Mouse (Mus musculus) MEL-GATA-1-ER (cell line): ENCODE results near the gene 2410131K14Rik.

Experiments used
- DNase-seq: peaks from one replicate; pipeline ENCODE4 v3.0.0-alpha.2; 2012; ENCODE audit warnings: low read depth; ENCODE audit errors: extremely low read depth

Gene 2410131K14Rik

GRCm38 (mm10) chr5:118244606-118245443, at the start of gene 2410131K14Rik, which contains the start of gene Rnft2:
Gene 2410131K14Rik (plus strand): TSS chr5:118245227.
Gene Rnft2 (minus strand): TSS chr5:118245116.
- peak; percentile 91 for DNase-seq

GRCm38 (mm10) chr5:118197421-118197820, 47.6 kb upstream of the 2410131K14Rik start:
- no peak for DNase-seq

DNA sequence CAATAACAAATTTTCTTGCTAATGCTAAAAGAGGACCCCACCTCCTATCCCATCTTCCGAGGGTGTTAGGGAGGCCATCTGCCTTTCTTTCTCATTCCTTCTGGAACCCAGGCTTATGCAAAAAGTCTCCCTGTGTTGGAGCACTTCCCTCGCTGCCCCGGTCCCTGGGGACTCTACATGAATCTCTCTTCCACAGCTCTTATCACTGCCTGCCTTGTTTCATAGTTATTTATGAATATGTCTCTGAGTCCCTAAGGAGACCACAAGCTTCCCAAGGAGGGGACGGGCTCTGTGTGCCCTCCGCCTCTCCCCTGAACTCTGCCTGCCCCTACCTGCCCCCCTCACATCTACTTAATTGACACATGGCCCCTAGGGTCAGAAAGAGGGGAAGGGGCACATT, 45.4 kb upstream of the 2410131K14Rik start:
- DNase-seq = no peak

DNA sequence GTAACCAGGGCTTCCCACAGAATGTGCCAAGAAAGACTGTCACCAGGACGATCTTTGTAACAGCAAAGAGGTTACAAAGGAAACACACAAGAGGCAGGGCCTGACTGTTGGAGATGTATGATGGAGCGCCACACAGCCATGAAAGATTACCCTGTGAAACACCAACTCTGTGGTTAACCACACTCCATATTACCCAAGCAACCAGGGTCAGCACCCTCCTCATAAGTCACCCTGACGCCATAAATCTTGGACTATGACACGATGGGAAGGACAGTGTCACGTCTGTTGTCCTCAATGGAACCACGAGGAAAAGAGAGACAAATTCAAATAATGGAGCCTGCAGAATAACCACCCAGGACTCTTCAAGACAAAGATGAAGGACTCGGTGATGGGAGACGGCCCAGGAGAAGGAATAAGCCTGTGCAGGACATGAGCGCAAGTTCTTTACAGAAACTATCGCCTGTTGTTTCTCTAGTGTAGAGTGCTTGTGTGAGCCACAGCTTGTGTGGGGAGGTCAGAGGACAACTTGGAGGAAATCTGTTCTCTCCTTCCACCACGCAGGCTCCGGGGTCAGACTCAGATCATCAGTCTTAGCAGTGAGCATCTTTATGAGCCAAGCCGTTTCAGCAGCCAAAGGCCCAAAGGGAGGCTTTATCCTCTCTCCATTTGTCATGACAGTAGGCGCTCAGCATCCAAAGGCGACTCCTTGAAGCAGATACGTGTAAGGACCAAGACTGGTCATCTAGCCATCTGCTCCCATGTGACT, 40.2 kb upstream of the 2410131K14Rik start:
- DNase-seq = no peak

- DNase-seq = no peak
Observed at GRCm38 (mm10) chr5:118205852-118206251, 39.2 kb upstream of the 2410131K14Rik start.

DNA sequence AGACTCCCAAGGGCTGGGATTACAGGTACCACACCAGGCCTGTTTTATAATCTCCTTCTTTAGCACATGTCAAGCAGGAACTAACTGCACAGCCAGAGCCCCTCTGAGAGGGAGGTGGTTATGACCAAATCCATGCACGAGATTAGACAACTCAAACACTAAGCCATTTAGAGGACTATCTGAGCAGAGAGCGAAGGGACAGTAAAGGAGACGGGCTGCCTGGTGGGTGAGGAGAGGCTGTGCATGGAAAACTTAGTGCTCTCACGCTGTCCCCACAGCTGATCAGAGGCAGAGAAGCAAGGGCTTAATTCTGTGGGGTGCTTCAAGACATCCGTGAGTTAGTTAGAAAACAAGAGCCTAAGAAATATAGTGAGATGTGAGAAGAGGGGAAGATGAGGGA, 31.0 kb upstream of the 2410131K14Rik start:
- DNase-seq = no peak

DNA sequence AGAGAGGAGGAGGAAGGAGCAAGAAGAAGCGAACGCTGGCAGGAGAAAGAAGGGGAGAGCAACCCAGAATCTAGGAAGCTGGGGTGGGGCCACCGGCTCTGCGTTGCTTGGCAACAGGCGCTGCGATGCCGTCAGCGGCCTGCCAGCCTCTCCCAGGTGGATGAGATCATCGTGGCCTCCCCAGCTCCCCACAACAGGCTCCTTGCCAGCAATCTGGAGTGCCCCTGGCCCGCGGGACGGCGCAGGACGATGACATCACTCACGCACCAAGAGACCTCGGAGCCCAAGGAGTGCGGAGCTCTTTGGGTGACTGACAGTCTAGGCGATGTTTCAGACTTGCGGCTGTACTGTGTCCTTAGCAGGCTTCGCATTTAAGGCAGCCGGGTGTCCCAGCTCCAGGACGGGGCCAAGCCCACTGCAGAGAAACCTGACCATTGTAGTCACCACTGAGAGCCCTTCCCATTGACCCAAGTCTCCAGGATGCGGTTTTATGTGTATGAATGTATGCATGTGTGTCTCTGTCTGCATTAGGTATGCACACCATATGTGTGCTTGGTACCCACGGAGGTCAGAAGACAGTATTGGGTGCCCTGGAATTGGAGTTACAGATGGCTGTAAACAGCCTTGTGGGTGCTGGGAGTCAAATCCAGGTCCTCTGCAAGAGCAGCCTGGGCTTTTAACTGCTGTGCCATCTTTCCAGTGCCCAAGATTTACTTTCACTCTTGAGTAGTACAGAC, 30.4 kb upstream of the 2410131K14Rik start:
- DNase-seq = no peak

DNA sequence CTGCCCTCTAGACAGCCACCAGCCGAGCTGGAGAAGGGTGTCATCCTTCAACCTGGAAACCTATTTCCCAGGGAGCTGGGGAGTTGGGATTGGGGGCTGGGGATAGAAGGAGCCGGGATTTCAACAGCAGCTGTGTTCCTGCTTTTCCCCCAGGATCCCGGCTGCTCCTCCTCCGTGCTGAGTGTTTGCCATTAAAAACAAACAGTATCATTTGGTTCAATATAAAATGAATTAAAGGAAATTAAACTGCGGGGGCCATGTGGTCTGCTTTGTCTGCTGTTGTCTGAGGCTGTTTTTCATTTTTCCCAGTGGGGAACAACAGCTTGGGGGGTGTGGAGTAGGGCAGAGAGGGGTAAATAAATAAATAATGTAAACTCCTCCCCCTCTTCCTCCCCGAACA, 27.6 kb upstream of the 2410131K14Rik start:
- DNase-seq = no peak

- no peak for DNase-seq
Observed at GRCm38 (mm10) chr5:118223142-118223757, 21.8 kb upstream of the 2410131K14Rik start.

- DNase-seq = no peak
Observed at GRCm38 (mm10) chr5:118230071-118230611, 14.9 kb upstream of the 2410131K14Rik start.

DNA sequence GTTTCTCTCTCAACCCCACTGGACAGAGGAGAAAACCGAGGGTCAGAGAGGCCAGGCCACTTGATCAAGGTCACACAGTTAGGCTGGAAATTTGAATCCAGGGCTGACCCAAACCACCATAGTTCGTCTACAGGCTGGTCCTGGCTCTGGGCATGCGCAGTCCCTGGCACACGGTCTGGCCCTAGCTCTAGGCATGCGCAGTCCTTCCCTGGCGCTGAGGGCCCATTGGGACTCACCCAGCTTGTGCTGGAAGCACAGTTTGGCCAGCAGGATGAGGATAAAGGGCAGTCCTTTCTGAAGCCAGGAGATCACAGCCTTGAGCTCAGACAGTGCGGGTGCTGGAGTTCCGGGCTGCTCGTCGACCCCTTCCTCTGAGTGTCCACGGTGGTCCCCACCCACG, 8.1 kb upstream of the 2410131K14Rik start:
- DNase-seq = no peak

DNA sequence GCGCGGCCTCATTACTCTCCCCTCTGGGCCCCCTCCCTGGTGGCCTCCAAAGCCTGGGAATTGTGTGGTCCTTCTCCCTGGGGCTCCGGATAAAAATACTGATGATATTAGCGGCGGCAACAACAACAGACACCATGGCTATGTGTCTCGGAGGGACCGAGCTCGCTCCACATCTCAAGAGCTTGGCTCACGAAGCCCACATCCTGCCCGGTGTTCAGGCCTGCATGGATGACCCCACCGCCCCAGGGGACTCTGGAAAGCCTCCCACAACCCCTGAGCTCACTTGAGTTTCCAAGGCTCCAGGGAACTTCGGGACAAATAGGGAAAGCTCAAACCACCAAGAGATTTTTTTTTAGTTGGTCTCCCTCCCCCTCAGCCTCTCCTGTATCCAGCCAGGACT, 5.4 kb upstream of the 2410131K14Rik start:
- DNase-seq = no peak

GRCm38 (mm10) chr5:118245606-118246308, 730 bp downstream of the 2410131K14Rik start:
- peak; percentile 7 for DNase-seq

GRCm38 (mm10) chr5:118247378-118247777, 2.4 kb downstream of the 2410131K14Rik start:
- DNase-seq = no peak

GRCm38 (mm10) chr5:118250987-118251386, 6.0 kb downstream of the 2410131K14Rik start:
- DNase-seq = no peak

DNA sequence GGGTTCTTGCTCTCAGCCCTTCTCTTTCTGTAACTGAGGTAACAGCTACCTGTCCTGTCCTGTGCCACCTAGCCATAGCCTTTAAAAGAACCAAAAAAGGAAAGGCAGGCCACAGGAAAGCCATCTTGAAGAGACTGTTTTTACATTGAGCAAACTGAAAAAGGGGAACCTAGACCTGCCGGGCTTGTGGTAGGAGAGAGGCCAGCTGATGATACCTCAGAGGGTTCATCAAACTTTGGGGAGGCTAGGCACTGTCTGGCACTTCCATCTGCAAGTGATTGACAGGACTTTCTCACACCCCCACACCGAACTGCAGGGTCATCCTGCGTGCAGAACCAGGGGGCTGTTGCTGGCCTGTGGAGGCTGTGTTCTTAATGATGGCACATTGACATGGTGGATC, 8.5 kb downstream of the 2410131K14Rik start:
- peak; percentile 15 for DNase-seq

DNA sequence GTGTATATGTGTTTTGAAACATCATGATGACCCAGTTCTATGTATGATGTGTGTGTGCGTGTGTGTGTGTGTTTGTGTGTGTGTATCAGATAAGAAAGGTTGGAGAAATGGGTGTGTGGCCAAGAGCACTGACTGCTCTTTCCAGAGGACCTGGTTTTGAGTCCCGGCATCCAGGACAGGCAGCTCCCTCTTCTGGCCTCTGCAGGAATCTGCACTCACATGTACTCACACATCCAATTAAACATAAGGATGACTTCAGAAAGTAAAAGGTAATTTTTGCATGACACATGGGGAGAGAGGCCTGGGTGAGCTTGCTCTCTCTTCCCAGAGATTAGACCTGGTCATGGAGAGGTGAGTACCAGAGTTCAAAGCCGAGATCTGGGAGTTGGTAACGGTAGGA, 12.0 kb downstream of the 2410131K14Rik start:
- no peak for DNase-seq

DNA sequence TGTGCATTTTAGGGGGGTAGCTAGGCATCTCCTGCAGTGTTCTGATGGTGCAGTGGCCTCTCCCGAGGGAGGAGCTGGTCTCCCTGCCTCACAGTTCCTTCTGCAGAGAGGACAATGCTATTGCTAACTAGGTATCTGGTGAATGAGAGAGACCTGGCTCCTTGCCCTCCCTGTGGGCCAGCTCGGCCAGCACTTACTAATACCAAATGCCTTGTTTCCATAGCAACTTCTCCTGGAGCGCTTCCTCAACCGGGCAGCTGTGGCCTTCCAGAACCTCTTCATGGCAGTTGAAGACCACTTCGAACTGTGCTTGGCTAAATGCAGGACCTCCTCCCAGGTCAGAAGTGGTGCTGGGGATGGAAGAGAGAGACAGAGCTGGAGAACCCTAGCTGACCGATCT, 14.1 kb downstream of the 2410131K14Rik start:
- no peak for DNase-seq

GRCm38 (mm10) chr5:118259636-118260035, 14.6 kb downstream of the 2410131K14Rik start:
- no peak for DNase-seq

DNA sequence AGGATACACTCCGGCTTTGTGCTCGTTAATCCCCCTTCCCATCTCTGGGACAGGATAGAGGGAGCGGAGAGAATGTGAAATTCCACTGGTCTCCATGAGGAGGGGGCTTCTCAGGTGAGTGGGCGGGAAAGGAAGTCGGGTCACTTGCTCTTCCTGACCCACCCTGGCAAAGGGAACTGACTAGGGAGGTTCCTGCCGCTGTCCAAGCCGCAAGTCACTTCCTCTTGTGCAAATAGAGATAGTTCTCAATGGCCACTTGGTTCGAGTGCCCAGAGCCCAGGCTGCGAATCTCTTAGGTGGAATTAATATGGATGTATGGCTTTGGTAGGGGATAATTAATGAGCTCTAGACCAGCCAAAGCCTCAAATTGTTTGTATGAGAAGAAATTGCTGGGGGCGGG, 15.0 kb downstream of the 2410131K14Rik start:
- no peak for DNase-seq
